Mouse (Mus musculus) pancreas, adult 10 weeks (tissue): ENCODE results near the gene H2al1h. TPM values are rescaled to one million over a fixed set of nuclear protein-coding genes. Genes with fewer than 3 reads are reported as not detected.

ENCODE experiments used
- polyA plus RNA-seq: library from polyadenylated mRNA; stranded (reverse); fragments of 350-450 nt; fragmentation: Illumina TruSeq; extraction: RNeasy Lipid Tissue Mini Kit (QIAGEN cat#74804); gene quantifications from one replicate; pipeline ENCODE4 v1.2.3, GENCODE M21; 2015; ENCODE audit warnings: low read depth, low replicate concordance; ENCODE audit not compliant: insufficient read depth

H2al1h gene
- not detected for polyA plus RNA-seq

GRCm38 (mm10) chrX:11321192-11321591, at the start of gene H2al1h:
H2al1h (plus strand) TSS chrX:11321492.

GRCm38 (mm10) chrX:11298957-11299356, 22.3 kb upstream of the H2al1h start, which contains the start of gene H2al1a:
H2al1a (plus strand) TSS chrX:11299257.

GRCm38 (mm10) chrX:11302132-11302531, 19.2 kb upstream of the H2al1h start, which contains the start of gene H2al1b:
H2al1b (plus strand) TSS chrX:11302432.

GRCm38 (mm10) chrX:11305355-11305754, 15.9 kb upstream of the H2al1h start, which contains the start of gene H2al1c:
H2al1c (plus strand) TSS chrX:11305655.

GRCm38 (mm10) chrX:11308524-11308923, 12.8 kb upstream of the H2al1h start, which contains the start of gene H2al1d:
H2al1d (plus strand) TSS chrX:11308824.

GRCm38 (mm10) chrX:11311634-11312033, 9.7 kb upstream of the H2al1h start, which contains the start of gene H2al1e:
H2al1e (plus strand) TSS chrX:11311934.

GRCm38 (mm10) chrX:11314858-11315257, 6.4 kb upstream of the H2al1h start, which contains the start of gene H2al1f:
H2al1f (plus strand) TSS chrX:11315158.

GRCm38 (mm10) chrX:11317956-11318355, 3.3 kb upstream of the H2al1h start, which contains the start of gene H2al1g:
H2al1g (plus strand) TSS chrX:11318256.

GRCm38 (mm10) chrX:11324359-11324758, 3.1 kb downstream of the H2al1h start, which contains the start of gene H2al1i:
H2al1i (plus strand) TSS chrX:11324659.

GRCm38 (mm10) chrX:11327522-11327921, 6.2 kb downstream of the H2al1h start, which contains the start of gene H2al1j:
H2al1j (plus strand) TSS chrX:11327822.

Other genes starting within 250 kb of the H2al1h start
- gene H2al1a, start 22.2 kb upstream of the H2al1h start, polyA plus RNA-seq: not detected
- not detected for gene H2al1b, start 19.1 kb upstream of the H2al1h start, polyA plus RNA-seq
- gene H2al1c, start 15.8 kb upstream of the H2al1h start, polyA plus RNA-seq: not detected
- gene H2al1d, start 12.7 kb upstream of the H2al1h start, polyA plus RNA-seq: not detected
- not detected for gene H2al1e, start 9.6 kb upstream of the H2al1h start, polyA plus RNA-seq
- not detected for gene H2al1f, start 6.3 kb upstream of the H2al1h start, polyA plus RNA-seq
- not detected for gene H2al1g, start 3.2 kb upstream of the H2al1h start, polyA plus RNA-seq
- gene H2al1i, start 3.2 kb downstream of the H2al1h start, polyA plus RNA-seq: not detected
- not detected for gene H2al1j, start 6.3 kb downstream of the H2al1h start, polyA plus RNA-seq